In the genomic region with DNA sequence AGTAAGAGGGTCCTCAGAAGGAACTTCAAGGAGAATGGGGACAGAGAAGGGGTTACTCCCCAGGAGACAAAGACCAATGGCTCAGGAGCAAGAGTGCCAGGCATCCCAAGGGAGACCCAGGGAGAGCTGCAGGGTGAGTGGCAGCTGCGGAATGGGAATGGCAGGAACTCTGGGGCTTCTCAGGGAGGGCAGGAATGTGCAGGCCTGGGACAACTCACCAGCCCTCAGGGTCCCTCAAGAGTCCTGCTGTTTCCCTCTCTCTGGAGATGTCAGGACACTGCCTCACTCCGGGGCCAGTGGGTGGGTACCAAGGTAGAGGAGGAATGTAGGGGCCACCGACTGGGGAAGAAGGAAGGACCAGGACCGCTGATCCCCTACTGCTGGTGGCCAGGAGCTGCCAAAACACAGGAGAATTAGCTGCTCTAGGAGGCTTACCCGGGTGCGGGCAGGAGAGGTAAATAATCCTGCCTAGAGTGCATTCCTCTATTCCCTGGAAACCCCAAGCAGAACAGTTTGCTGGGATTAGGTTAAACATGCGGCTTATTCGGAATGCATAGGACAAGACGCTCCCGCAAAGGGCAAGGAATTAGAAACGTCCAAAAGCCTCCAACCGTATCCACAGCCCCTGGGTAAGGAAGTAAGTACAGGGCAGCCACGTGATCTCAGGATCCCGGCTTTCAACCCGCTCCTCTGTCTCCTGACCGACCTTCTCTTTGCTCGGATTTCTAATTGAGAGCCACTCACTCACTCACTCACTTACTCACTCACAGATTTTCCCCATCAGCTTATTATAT, we compare ENCODE assay signal across 8 mouse cellular contexts. TPM values are rescaled to one million over a fixed set of nuclear protein-coding genes. Genes with fewer than 3 reads are reported as not detected.
DNase-seq lines count a peak whose midpoint lies in the region; ATAC-seq and TF ChIP-seq lines count a peak whose summit lies in the region.

No protein-coding gene starts in this region.

- no peak overlapping the region for H3K9ac ChIP-seq in lung, embryonic 16.5 days (ENCODE audit: low read length)
- no peak overlapping the region for H3K9ac ChIP-seq in hindbrain, embryonic 12.5 days
- 0 out of 2 replicates have a peak overlapping the region, but pooled peaks have one; percentile 31 for H3K9ac ChIP-seq in limb, embryonic 12.5 days (replicated peaks)
- peak overlapping the region; percentile 36; the same call in 1 of the 2 replicates for H3K9ac ChIP-seq in stomach, embryonic 16.5 days (ENCODE audit: low read length)

- H3K4me2 ChIP-seq in lung, embryonic 16.5 days (ENCODE audit: low read depth, low read length) = peak overlapping the region; percentile 38
- H3K4me2 ChIP-seq in hindbrain, embryonic 12.5 days (replicated peaks) = peak overlapping the region; percentile 38
- peak overlapping the region; percentile 46 for H3K4me2 ChIP-seq in limb, embryonic 12.5 days
- peak overlapping the region; percentile 45 for H3K4me2 ChIP-seq in stomach, embryonic 16.5 days (ENCODE audit: low read depth, low read length)

- H3K27ac ChIP-seq in lung, embryonic 16.5 days (ENCODE audit: low read length) = no peak overlapping the region
- H3K27ac ChIP-seq in hindbrain, embryonic 12.5 days = no peak overlapping the region
- H3K27ac ChIP-seq in limb, embryonic 12.5 days = 0 out of 2 replicates have a peak overlapping the region, but pooled peaks have one; percentile 29
- H3K27ac ChIP-seq in stomach, embryonic 16.5 days (ENCODE audit: low read length) = no peak overlapping the region

- TF ChIP-seq POLR2A in lung, adult 2 months (IDR thresholded peaks at IDR 0.05; ENCODE audit: borderline replicate concordance, extremely low read depth, low read depth, low read length) = no peak

- DNase-seq in lung, adult 2 months = no peak
- DNase-seq in adrenal gland, adult 18-20 months (ENCODE audit: low spot score in 2 of 2) = no peak
- DNase-seq in cerebellum, adult 9-10 months = no peak

- H3K4me1 ChIP-seq in lung, embryonic 16.5 days (replicated peaks; ENCODE audit: control insufficient read depth, insufficient read depth, low read length) = peaks cover 2% of the 10 kb centered on the region; the same call in 1 of the 2 replicates
- no peaks in the 10 kb centered on the region for H3K4me1 ChIP-seq in lung, adult 2 months (ENCODE audit: control insufficient read depth, insufficient read depth, low read length)
- peaks cover 22% of the 10 kb centered on the region for H3K4me1 ChIP-seq in hindbrain, embryonic 12.5 days
- H3K4me1 ChIP-seq in limb, embryonic 12.5 days (replicated peaks) = peaks cover 20% of the 10 kb centered on the region
- peaks cover 7% of the 10 kb centered on the region; the same call in 1 of the 2 replicates for H3K4me1 ChIP-seq in stomach, embryonic 16.5 days (ENCODE audit: control insufficient read depth, insufficient read depth, low read length)

- no peaks in the 10 kb centered on the region for H3K9me3 ChIP-seq in lung, embryonic 16.5 days (ENCODE audit: control insufficient read depth, low read length)
- no peaks in the 10 kb centered on the region for H3K9me3 ChIP-seq in hindbrain, embryonic 12.5 days (replicated peaks)
- no peaks in the 10 kb centered on the region for H3K9me3 ChIP-seq in limb, embryonic 12.5 days
- H3K9me3 ChIP-seq in stomach, embryonic 16.5 days (replicated peaks; ENCODE audit: control insufficient read depth, low read length) = no peaks in the 10 kb centered on the region

- H3K27me3 ChIP-seq in lung, embryonic 16.5 days (ENCODE audit: control insufficient read depth, insufficient read depth, low read depth, low read length) = no peaks in the 10 kb centered on the region
- 0 out of 2 replicates have a peak, but pooled peaks cover 4% of the 10 kb centered on the region for H3K27me3 ChIP-seq in hindbrain, embryonic 12.5 days
- no peaks in the 10 kb centered on the region; the same call in 1 of the 2 replicates for H3K27me3 ChIP-seq in limb, embryonic 12.5 days
- H3K27me3 ChIP-seq in stomach, embryonic 16.5 days (ENCODE audit: control insufficient read depth, insufficient read depth, low read length) = no peaks in the 10 kb centered on the region

- WGBS in lung, embryonic 16.5 days = 13% methylated on average over 17 of the region's 17 CpGs
- WGBS in lung, adult 2 months = 40% methylated on average over 17 of the region's 17 CpGs
- WGBS in hindbrain, embryonic 12.5 days = 10% methylated on average over 17 of the region's 17 CpGs
- WGBS in limb, embryonic 12.5 days = 10% methylated on average over 17 of the region's 17 CpGs
- WGBS in stomach, embryonic 16.5 days = 11% methylated on average over 17 of the region's 17 CpGs

- ATAC-seq in lung, embryonic 16.5 days (ENCODE audit: low read depth) = peak; percentile 32; the same call in 1 of the 2 replicates
- peak; percentile 34; the same call in 1 of the 2 replicates for ATAC-seq in hindbrain, embryonic 12.5 days (ENCODE audit: low FRiP score)
- peak; percentile 22; the same call in 1 of the 2 replicates for ATAC-seq in limb, embryonic 12.5 days (ENCODE audit: insufficient number of reproducible peaks, insufficient read depth, low FRiP score, low TSS enrichment, low read depth)
- ATAC-seq in stomach, embryonic 16.5 days (ENCODE audit: insufficient read depth, low FRiP score) = 0 out of 2 replicates have a peak, but pooled peaks have one; percentile 31
- no peak for ATAC-seq in megakaryocyte, adult 5-6 weeks (ENCODE audit: poor library complexity, severe bottlenecking)

- TF ChIP-seq CTCF in lung, adult 2 months (IDR thresholded peaks at IDR 0.05; ENCODE audit: insufficient read depth, low read length) = no peak

- H3K36me3 ChIP-seq in lung, embryonic 16.5 days (ENCODE audit: control insufficient read depth, insufficient read depth, low read length) = no peaks in the 10 kb centered on the region
- H3K36me3 ChIP-seq in hindbrain, embryonic 12.5 days = no peaks in the 10 kb centered on the region
- H3K36me3 ChIP-seq in limb, embryonic 12.5 days = no peaks in the 10 kb centered on the region
- H3K36me3 ChIP-seq in stomach, embryonic 16.5 days (ENCODE audit: control insufficient read depth, insufficient read depth, low read length) = no peaks in the 10 kb centered on the region

- H3K4me3 ChIP-seq in lung, embryonic 16.5 days (ENCODE audit: low read length) = no peak overlapping the region
- no peak overlapping the region for H3K4me3 ChIP-seq in lung, adult 2 months (replicated peaks; ENCODE audit: extremely low read depth, low read depth, low read length)
- no peak overlapping the region for H3K4me3 ChIP-seq in hindbrain, embryonic 12.5 days
- H3K4me3 ChIP-seq in limb, embryonic 12.5 days (replicated peaks) = 0 out of 2 replicates have a peak overlapping the region, but pooled peaks have one; percentile 6
- peak overlapping the region; percentile 16; the same call in 1 of the 2 replicates for H3K4me3 ChIP-seq in stomach, embryonic 16.5 days (replicated peaks; ENCODE audit: low read length)

RNA-seq across cellular contexts. Expression of a gene that starts 32.0 kb away (rescaled TPM):
- polyA plus RNA-seq in lung, embryonic 16.5 days (2015; fragmentation: Nextera tagmentation; extraction: Ambion mirVana) = 9.3 and 13.0 TPM in 2 replicates
- 4.9 TPM in 2 replicates for polyA plus RNA-seq in lung, adult 2 months (2012; rRNA removed)
- polyA plus RNA-seq in hindbrain, embryonic 12.5 days (2016; fragmentation: Nextera tagmentation; extraction: Ambion mirVana) = 381 and 469 TPM in 2 replicates
- polyA plus RNA-seq in limb, embryonic 12.5 days (2016; fragmentation: Nextera tagmentation; extraction: Ambion mirVana) = 71.4 and 113 TPM in 2 replicates
- polyA plus RNA-seq in stomach, embryonic 16.5 days (2015; fragmentation: Nextera tagmentation; extraction: Ambion mirVana) = 12.3 and 15.8 TPM in 2 replicates
- 1 to 10 TPM; 4.5 to 5.9 TPM for total RNA-seq in adrenal gland, adult 18-20 months (2021)
- total RNA-seq in megakaryocyte, adult 5-6 weeks (2015) = 4.0 and 4.4 TPM in 2 replicates
- 5.8 and 6.8 TPM in 2 replicates for total RNA-seq in megakaryocyte, adult 5-6 weeks (2017)

Comparison
In these comparisons a context has a peak if more than half of its experiments do, and no peak if none do; other contexts are left out.
1. H3K4me3 ChIP-seq: peak in limb, embryonic 12.5 days (single experiment) and stomach, embryonic 16.5 days (single experiment); none in lung, embryonic 16.5 days (single experiment), lung, adult 2 months (single experiment) and hindbrain, embryonic 12.5 days (single experiment).
2. H3K9ac ChIP-seq: peak in limb, embryonic 12.5 days (single experiment) and stomach, embryonic 16.5 days (single experiment); none in lung, embryonic 16.5 days (single experiment) and hindbrain, embryonic 12.5 days (single experiment).
3. Peak in every context shown above with its lines, with median percentiles within 50 percentile points of each other: H3K4me2 ChIP-seq.